Mouse (Mus musculus) cerebellum, adult 11-12 months (tissue): ENCODE data around the gene Pih1d1.
A peak's percentile ranks its signal among the peaks of the same experiment; 100 is the strongest.

ENCODE experiments used
- DNase-seq: peaks from one replicate; pipeline ENCODE4 v3.0.0; 2022

Gene Pih1d1

GRCm38 (mm10) chr7:45126844-45127699 lies 27.0 kb upstream of the Pih1d1 start:
- peak; percentile 49 for DNase-seq

DNA sequence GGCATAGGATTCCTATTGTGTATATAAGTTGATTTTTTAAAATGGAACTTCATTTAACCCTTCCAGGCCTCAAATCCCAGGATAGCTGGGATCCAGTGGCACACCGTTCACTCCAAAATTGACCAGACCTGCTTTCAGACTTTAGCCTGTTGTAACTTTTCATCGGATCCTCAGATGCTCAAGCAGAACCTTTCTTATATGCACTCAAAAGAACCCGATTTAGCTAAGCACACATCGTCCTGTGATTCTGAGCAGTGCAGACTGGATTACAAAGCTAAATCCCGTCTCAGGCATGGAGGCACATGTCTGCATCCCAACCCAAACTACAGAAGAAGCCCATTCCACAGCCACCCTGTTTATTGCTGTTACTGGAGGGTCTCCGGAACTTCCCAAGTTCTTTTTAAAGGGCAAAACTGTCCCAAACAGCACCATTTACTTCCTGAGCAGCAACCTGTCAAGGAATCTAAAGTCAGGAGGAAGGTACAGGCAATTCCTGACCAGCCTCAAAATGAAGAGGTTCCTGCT lies 26.3 kb upstream of the Pih1d1 start:
- DNase-seq = no peak

GRCm38 (mm10) chr7:45128624-45129246 lies 25.4 kb upstream of the Pih1d1 start, which contains the start of gene Rpl13a:
TSS of gene Rpl13a (minus strand) at chr7:45128761.
- DNase-seq = peak; percentile 100

DNA sequence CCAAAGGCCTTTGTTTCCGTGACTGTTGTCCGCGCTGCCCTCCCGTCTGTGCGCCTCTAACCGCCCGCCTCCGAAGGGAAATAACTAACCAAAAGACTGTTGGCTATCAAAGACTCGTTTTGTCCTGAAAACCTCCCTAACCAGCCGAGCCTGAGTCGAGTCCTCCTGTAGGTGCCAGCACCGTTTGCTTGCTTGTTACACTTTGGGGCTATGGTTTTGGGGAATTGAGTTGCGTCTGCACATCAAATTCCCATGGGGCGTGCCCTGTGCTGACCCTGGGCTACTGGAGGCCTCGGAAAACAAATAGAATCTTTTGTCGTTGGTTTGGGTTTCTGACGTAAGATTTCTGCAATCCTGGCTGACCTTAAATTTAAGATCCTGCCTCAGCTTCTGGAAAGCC lies 24.8 kb upstream of the Pih1d1 start:
- no peak for DNase-seq

DNA sequence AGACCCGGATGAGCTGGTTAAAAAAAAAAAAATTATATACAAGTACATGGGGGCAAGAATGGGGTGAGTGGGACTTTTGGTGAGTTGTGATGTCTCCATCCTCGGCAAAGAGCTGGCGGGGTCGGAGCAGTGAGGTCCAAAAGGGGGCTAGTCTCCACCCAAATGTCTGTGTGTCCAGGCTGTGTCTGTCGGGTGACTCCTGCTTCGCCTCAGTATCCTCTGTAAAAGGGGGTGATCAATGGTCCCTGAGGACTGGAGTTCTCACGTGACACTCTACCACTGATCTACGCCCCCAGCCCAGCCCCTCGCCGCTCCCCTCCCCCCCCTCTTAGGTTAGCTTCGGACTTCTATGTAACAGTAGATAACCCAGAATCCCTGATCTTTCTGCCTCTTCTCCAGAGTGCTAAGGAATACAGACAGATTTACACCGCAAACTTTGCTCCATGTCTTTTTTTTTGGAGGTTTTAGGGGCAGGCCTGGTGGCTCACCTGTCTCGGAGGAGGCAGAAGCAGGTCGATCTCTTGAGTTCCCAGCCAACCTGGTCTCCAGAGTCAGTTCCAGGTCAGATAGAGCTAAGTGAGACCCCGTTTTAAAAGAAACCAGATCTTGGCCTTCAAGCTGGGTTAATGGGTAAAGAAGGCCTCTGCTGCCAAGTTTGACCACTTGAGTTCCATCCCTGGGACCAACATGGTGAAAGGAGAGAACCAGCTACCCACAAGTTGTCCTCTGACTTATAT lies 24.2 kb upstream of the Pih1d1 start:
- DNase-seq = peak; percentile 65

GRCm38 (mm10) chr7:45131850-45132249 lies 22.3 kb upstream of the Pih1d1 start:
- DNase-seq = peak; percentile 50

GRCm38 (mm10) chr7:45133446-45134159 lies 20.5 kb upstream of the Pih1d1 start:
- DNase-seq = peak; percentile 33

DNA sequence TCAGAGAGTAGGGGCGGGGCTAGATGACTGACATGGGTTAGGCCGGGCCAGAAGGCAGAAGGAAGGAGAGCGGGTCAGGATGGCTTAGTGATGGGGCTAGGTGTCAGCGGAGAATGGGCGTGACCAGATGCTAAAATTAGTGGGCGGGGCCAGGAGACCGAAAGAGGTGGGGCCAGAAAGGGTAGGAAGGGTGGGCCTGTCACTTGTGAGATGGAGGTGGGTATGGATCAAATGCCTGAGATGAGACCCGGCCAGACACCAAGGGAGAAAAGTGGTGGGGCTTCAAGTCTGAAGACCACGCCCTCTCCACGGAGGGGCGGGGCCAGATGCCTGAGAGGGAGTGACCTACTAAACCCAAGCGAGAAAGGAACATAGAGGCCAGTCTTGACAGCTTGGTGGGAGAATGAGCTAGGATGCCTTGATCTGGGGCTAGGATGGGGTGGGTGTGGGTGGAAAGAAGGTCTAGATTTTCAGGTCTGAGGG lies 19.5 kb upstream of the Pih1d1 start:
- DNase-seq = peak; percentile 49

DNA sequence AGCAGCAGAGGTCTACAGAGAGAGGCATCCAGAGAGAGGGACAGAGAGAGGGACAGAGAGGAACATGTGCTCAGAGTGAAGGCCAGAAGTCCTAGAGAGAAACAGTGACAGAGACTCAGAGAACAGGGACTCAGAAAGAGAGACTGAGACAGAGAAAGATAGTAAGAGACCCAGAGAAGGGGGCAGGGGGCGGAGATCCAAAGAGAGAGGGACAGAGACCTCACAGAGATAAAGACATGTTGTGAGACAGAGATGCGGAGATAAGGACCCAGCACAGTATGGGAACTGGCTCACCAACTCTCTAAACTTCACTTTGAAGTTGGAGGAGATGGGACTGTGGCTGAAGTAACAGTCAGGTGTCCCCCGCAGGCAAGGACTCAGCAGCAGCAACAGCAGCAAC lies 18.7 kb upstream of the Pih1d1 start:
- no peak for DNase-seq

DNA sequence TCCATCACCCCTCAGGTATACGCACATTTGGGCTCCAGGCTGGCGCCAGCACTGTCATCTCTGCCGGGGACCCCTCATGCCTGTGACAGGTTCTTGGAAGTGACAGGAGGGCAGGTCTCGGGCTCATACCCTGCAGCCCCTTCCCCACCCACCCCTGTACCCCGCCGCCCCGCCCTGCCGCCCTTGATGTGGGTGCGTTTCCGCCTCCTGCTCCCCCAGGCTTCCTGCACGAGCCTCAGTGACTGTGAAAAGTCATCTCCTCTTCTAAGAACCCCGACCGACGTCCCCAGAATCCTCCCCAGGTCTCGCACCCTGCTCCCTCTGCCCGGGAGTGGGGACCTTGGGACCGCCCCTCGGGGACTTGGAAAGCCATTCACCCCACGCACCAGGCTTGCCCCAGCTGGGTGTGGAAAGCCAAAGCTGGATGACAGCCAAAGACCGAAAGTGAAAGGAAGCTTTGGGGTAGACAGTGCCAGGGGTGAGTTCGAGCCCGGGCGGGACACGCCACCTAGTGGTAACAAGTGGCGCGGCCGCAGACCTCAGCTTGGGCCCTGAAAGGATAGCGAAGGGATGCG lies 18.0 kb upstream of the Pih1d1 start, which contains the start of the genes Gm45713 and Flt3l:
Gm45713 (minus strand) TSS at position 239 of the 575 bp plus-strand sequence.
Flt3l (minus strand) TSS at position 440 of the 575 bp plus-strand sequence.
- peak; percentile 89 for DNase-seq

- DNase-seq = peak; percentile 32
These were observed 16.7 kb upstream of the Pih1d1 start for GRCm38 (mm10) chr7:45137171-45138006.

GRCm38 (mm10) chr7:45138403-45138802 lies 15.7 kb upstream of the Pih1d1 start:
- no peak for DNase-seq

GRCm38 (mm10) chr7:45139904-45140723 lies 14.0 kb upstream of the Pih1d1 start:
- DNase-seq = no peak

- DNase-seq = no peak
These were observed 12.8 kb upstream of the Pih1d1 start for GRCm38 (mm10) chr7:45141319-45141718.

DNA sequence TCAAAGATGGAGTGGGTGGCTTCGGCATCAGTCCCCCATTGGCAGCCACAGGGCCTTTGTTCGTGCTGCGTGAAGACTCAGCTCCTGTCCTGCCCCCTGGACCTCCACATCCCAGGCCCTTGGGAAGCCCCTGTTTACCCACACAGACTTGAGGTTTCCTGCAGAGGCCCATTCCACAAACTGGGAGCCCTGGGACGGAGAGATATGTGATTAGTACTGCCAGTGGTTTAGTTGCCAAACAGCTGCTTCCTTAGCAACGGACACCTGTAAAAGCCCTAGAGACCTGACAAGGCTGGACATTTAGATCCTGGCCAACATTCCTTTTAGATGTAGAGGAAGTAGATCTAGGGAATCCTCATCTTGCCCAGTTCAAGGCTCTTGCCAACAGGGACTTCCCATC lies 12.2 kb upstream of the Pih1d1 start:
- peak; percentile 9 for DNase-seq

DNA sequence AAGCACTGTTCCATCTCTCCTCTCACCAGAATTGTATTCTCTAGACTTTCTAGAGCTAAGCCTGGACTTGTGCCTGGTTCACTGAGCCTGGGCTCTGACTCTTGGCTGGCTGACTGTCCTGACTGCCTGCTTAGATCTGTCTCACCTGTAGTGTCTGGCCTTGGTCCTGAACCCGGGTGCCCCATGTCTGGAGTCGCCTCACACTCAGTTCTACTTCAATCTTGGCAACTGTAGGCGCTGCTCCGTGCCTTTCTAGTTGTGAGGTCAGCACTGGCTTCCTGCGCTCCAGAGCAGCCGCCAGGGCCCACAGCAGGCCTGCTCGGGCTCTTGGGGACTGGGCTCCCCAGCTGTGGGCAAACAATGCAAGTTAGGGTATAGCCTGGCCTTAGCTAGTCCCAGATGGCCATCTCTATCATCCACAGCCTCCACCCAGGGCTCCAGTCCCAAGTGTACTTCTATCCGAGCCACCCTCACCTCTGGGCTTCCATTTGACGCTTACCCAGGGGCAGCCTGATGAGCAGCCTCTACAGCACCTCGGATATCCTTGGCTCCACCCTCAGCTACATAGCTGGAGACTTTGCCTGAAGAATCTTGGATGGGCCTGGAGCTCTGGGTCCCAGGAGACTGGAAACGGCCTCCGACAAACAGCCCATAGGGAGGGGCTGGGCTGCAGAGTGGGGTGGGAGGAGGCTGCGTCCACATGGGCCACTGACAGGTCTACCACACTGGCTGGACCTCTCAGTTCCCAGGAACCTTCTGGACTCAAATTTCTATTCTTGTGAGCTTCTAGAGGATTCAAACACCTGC lies 9.5 kb upstream of the Pih1d1 start:
- no peak for DNase-seq

DNA sequence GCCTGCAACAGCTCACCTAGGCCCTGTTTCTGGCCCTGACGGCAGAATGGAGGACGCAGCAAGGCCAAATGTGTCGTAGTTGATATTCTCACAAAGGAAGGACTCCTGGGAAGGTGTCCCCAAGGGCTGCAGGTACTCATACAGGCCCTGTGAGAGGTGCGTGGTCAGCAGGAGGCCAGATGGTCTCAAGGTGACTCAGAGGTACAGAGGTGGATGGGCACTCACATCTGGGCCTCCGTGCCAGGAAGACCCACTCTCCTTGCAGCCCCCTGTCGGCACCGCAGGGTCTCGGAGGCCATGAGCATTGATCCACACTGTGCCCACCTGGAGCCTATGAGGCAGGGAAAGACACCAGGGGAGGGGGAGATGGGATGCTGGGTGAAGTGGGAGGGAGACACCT lies 8.6 kb upstream of the Pih1d1 start:
- no peak for DNase-seq

GRCm38 (mm10) chr7:45147267-45147666 lies 6.8 kb upstream of the Pih1d1 start:
- DNase-seq = no peak

- no peak for DNase-seq
These were observed 6.2 kb upstream of the Pih1d1 start for GRCm38 (mm10) chr7:45147899-45148298.
